Mouse (Mus musculus): ENCODE measurements around the gene Aldoc.
A peak's percentile ranks its signal among the peaks of the same experiment; 100 is the strongest.

The Aldoc gene

GRCm38 (mm10) chr11:78333992-78334391 lies 11.2 kb downstream of the Aldoc start:
- no peak for DNase-seq

- DNase-seq: no peak
Observed at GRCm38 (mm10) chr11:78337040-78337439, 14.3 kb downstream of the Aldoc start.

- DNase-seq: no peak
Observed at GRCm38 (mm10) chr11:78341702-78342101, 18.9 kb downstream of the Aldoc start.

- DNase-seq: peak; percentile 86 to 90
Observed at GRCm38 (mm10) chr11:78343381-78344327, 20.9 kb downstream of the Aldoc start, which contains the start of gene Unc119. Unc119 (plus strand) TSS chr11:78343482.

- DNase-seq: no peak
Observed at GRCm38 (mm10) chr11:78344328-78344889, 21.6 kb downstream of the Aldoc start.

GRCm38 (mm10) chr11:78344890-78345715 lies 22.3 kb downstream of the Aldoc start:
- peak in 1 of 2 experiments; percentile 66 for DNase-seq

GRCm38 (mm10) chr11:78345801-78346200 lies 23.0 kb downstream of the Aldoc start:
- DNase-seq: no peak

GRCm38 (mm10) chr11:78346326-78347069 lies 23.7 kb downstream of the Aldoc start:
- DNase-seq: no peak

GRCm38 (mm10) chr11:78347070-78347754 lies 24.4 kb downstream of the Aldoc start:
- peak; percentile 91 to 94 for DNase-seq

GRCm38 (mm10) chr11:78347908-78348307 lies 25.1 kb downstream of the Aldoc start:
- DNase-seq: no peak

- no peak for DNase-seq
Observed at GRCm38 (mm10) chr11:78348474-78348873, 25.7 kb downstream of the Aldoc start.

GRCm38 (mm10) chr11:78349441-78350358 lies 26.9 kb downstream of the Aldoc start:
- no peak for DNase-seq

GRCm38 (mm10) chr11:78353081-78353480 lies 30.3 kb downstream of the Aldoc start:
- no peak for DNase-seq

GRCm38 (mm10) chr11:78354905-78355304 lies 32.1 kb downstream of the Aldoc start:
- no peak for DNase-seq

GRCm38 (mm10) chr11:78355471-78356238 lies 32.9 kb downstream of the Aldoc start:
- peak; percentile 89 to 94 for DNase-seq

GRCm38 (mm10) chr11:78358330-78359007 lies 35.7 kb downstream of the Aldoc start:
- DNase-seq: peak; percentile 67 to 77

GRCm38 (mm10) chr11:78360125-78360788 lies 37.5 kb downstream of the Aldoc start:
- DNase-seq: peak; percentile 92 to 94

GRCm38 (mm10) chr11:78360789-78361131 lies 38.0 kb downstream of the Aldoc start:
- DNase-seq: no peak

All from cerebellum, postnatal 10 days (tissue).